Mouse (Mus musculus) limb, embryonic 13.5 days (tissue): Measurements from ENCODE around the gene Fam221b. TPM values are rescaled to one million over a fixed set of nuclear protein-coding genes. Genes with fewer than 3 reads are reported as not detected.

Experiments used
- ATAC-seq: fragments of 200-750 bp; cut with Nextera tagmentation; 2 replicates; pipeline ENCODE4 v1.8.0; 2017; ENCODE audit warnings: low read depth, moderate number of reproducible peaks, moderate TSS enrichment; ENCODE audit not compliant: low FRiP score
- H3K27ac ChIP-seq: fragments of 300-500 bp; sonication (generic); 2 replicates; pipeline ENCODE4 v1.5.1; 2015; ENCODE audit warnings: inconsistent platforms, mild to moderate bottlenecking, moderate library complexity
- H3K27me3 ChIP-seq: fragments of 300-500 bp; sonication (generic); 2 replicates; pipeline ENCODE4 v1.6.1; 2015; ENCODE audit warnings: mild to moderate bottlenecking, inconsistent platforms
- H3K36me3 ChIP-seq: fragments of 300-500 bp; sonication (generic); 2 replicates; pipeline ENCODE4 v1.6.1; 2015; ENCODE audit warnings: inconsistent platforms, mild to moderate bottlenecking, moderate library complexity
- H3K4me1 ChIP-seq: fragments of 300-500 bp; sonication (generic); 2 replicates; pipeline ENCODE4 v1.6.1; 2015; ENCODE audit warnings: inconsistent platforms
- H3K4me2 ChIP-seq: fragments of 300-500 bp; sonication (generic); replicated peaks from 2 replicates; pipeline ENCODE4 v1.6.1; 2015; ENCODE audit warnings: inconsistent platforms, mild to moderate bottlenecking, moderate library complexity
- H3K4me3 ChIP-seq: fragments of 300-500 bp; sonication (generic); 2 replicates; pipeline ENCODE4 v1.5.1; 2015; ENCODE audit warnings: moderate library complexity, mild to moderate bottlenecking, inconsistent platforms
- H3K9ac ChIP-seq: fragments of 300-500 bp; sonication (generic); 2 replicates; pipeline ENCODE4 v1.6.1; 2015; ENCODE audit warnings: mild to moderate bottlenecking, inconsistent platforms
- H3K9me3 ChIP-seq: fragments of 300-500 bp; sonication (generic); 2 replicates; pipeline ENCODE4 v1.6.1; 2016; ENCODE audit warnings: inconsistent platforms
- WGBS: fragments of 180-500 bp; shearing (Covaris S2); methylation state at CpG from one replicate; pipeline ENCODE4 v1.1.7; 2015; 5-methylcytosine and 5-hydroxymethylcytosine counted together
- polyA plus RNA-seq: library from polyadenylated mRNA; unstranded; fragments of >200 nt; fragmentation: Nextera tagmentation; extraction: Ambion mirVana; gene quantifications from 2 replicates; pipeline ENCODE4 v1.2.1, GENCODE M21; 2015

Fam221b gene
- polyA plus RNA-seq, 1 experiment from 2014 or later = 2.5 TPM

DNA sequence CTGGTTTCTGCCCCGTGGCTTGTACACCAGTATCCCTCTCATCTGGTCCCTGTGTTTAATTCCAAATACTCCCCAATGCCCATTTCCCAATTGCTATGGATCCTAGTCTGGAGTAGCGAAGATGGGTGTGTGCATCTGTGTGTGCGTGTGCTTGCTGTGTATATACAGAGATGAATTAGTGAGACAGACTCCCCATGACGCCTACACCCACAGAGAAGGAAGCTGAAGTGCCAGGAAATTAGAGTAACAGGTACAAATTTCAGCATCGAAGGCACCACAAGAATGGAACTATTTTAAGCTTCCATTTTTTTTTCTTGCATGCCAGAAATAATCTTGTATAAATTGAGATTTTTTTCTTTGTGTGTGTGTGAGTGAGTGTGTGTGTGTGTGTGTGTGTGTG, 22.1 kb upstream of the Fam221b start:
- ATAC-seq = no peak
- Histone ChIP-seq H3K36me3 (peaks cover 37% of the 10 kb centered on the region), H3K4me1 (no peaks in the 10 kb centered on the region), H3K27me3 (no peaks in the 10 kb centered on the region), H3K27ac (no peak overlapping the region), H3K4me3 (no peak overlapping the region), H3K9me3 (no peaks in the 10 kb centered on the region), H3K4me2 (no peak overlapping the region), H3K9ac (no peak overlapping the region)
- WGBS = 80% methylated on average over 5 of the region's 5 CpGs

GRCm38 (mm10) chr4:43690021-43690420, 21.1 kb upstream of the Fam221b start:
- no peak overlapping the region for H3K4me2 ChIP-seq
- H3K27ac ChIP-seq = no peak overlapping the region
- ATAC-seq = no peak
- H3K9me3 ChIP-seq = no peaks in the 10 kb centered on the region
- H3K9ac ChIP-seq = no peak overlapping the region
- peaks cover 47% of the 10 kb centered on the region for H3K36me3 ChIP-seq
- no peak overlapping the region for H3K4me3 ChIP-seq
- WGBS = 93% methylated on average over 17 of the region's 17 CpGs
- no peaks in the 10 kb centered on the region for H3K4me1 ChIP-seq
- no peaks in the 10 kb centered on the region for H3K27me3 ChIP-seq

DNA sequence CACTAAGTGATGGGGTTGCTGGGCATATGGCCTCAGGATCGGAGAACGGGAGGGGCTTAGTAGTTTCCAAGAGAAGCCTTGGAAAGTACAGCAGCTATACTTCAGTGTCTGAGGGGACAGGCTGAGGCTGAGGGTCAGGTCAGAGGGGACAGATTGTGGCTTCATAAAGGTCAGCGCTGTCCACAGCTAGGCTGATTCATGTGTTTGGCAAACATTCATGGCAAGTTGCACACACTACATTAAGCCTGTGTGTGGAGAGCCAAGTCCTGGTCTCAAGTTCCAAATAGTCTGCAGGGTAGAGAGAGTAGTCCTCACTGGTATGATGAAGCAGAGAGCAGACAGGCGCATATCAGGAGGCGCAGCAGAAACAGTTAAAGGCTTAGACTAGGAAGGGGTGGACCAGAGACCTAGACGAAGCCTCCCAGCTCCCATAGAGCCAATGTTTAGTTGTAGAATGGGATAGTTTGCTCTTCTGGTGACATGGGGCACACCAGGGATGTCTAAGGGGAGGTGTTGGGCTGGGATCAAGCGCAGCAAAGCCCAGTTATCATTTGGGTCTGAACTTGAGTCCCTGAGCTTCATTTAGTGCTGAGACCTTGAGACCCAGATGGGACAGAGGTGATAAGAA, 10.6 kb upstream of the Fam221b start:
- no peak overlapping the region for H3K9ac ChIP-seq
- no peak overlapping the region for H3K27ac ChIP-seq
- 88% methylated on average over 7 of the region's 7 CpGs for WGBS
- no peaks in the 10 kb centered on the region for H3K27me3 ChIP-seq
- no peaks in the 10 kb centered on the region for H3K9me3 ChIP-seq
- H3K4me2 ChIP-seq = no peak overlapping the region
- H3K4me1 ChIP-seq = no peaks in the 10 kb centered on the region
- no peak overlapping the region for H3K4me3 ChIP-seq
- peaks cover 72% of the 10 kb centered on the region for H3K36me3 ChIP-seq
- ATAC-seq = no peak

GRCm38 (mm10) chr4:43678541-43678940, 9.6 kb upstream of the Fam221b start:
- Histone ChIP-seq H3K9me3 (no peaks in the 10 kb centered on the region), H3K4me1 (no peaks in the 10 kb centered on the region), H3K4me3 (no peak overlapping the region), H3K27me3 (no peaks in the 10 kb centered on the region), H3K36me3 (peaks cover 80% of the 10 kb centered on the region), H3K9ac (no peak overlapping the region), H3K4me2 (no peak overlapping the region), H3K27ac (no peak overlapping the region)
- 89% methylated on average over 6 of the region's 6 CpGs for WGBS
- ATAC-seq = no peak

DNA sequence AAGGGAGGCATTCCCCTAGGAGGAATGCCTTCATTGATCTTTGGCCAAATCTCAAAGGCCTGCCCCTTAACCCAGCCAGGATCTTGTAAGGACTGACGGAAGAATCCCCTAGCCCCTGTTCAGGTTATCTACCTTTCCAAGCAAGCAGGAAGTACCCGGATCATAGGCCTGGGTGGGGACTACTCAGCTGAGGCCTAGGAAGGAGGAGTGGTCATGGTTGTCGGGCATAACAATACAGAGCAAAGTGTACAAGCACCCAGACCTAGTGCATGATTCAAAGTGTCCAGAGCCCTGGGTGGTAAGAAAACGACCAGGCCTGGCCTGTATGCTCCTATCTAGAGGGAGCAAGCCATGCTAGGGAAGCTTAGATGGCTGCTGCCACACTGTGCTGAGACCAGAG, 6.7 kb upstream of the Fam221b start:
- no peak overlapping the region for H3K9ac ChIP-seq

DNA sequence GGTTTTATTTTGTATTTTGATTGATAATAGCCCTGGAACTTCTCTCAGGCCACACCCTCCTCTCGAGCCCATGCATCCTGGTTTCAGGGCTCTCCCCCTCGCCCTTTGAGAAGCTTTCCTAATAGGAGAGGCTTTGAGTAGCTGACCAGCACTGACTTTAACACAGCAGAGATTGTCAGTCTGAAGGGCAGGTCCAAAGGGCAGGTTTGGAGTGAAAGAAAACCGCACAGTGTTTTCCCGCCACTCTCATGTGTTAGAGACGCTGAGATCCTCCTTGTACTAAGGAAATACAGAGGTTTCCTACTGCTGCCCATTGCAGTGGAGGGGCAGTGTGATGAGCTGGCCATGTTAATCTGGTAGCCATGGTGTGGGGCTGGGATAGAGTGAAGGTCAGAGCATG, 6.0 kb upstream of the Fam221b start:
- no peak overlapping the region for H3K4me3 ChIP-seq
- ATAC-seq = no peak
- H3K36me3 ChIP-seq = peaks cover 51% of the 10 kb centered on the region
- H3K27ac ChIP-seq = no peak overlapping the region
- WGBS = 79% methylated on average over 5 of the region's 5 CpGs
- H3K27me3 ChIP-seq = no peaks in the 10 kb centered on the region
- H3K9ac ChIP-seq = no peak overlapping the region
- no peak overlapping the region for H3K4me2 ChIP-seq
- no peaks in the 10 kb centered on the region for H3K9me3 ChIP-seq
- H3K4me1 ChIP-seq = peaks cover 31% of the 10 kb centered on the region

More for the DNA sequence above, 6.7 kb upstream of the Fam221b start:
- H3K27me3 ChIP-seq = no peaks in the 10 kb centered on the region
- H3K4me1 ChIP-seq = peaks cover 24% of the 10 kb centered on the region
- 72% methylated on average over 4 of the region's 4 CpGs for WGBS
- no peak overlapping the region for H3K4me2 ChIP-seq
- peaks cover 53% of the 10 kb centered on the region for H3K36me3 ChIP-seq
- no peak overlapping the region for H3K4me3 ChIP-seq
- H3K9me3 ChIP-seq = no peaks in the 10 kb centered on the region
- ATAC-seq = no peak
- H3K27ac ChIP-seq = no peak overlapping the region

DNA sequence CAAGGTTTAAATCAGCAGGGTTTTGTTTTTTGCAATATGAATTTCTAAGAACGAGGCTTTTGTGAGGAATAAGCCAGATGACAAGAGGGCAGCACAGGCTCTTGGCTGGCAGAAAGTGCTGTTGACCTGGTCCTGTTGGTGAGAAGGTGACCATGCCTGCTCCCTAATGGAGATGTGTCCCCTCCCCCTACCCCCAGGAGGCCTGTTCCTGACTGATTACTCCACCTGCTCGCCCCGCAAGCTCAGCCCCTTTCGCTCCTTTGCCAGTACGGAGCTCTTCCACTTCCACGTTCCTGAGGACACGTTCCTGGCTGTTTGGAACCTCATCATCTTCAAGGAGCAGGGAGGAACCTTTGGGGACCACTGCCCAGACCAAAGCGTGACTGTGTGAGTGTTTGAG, 4.8 kb upstream of the Fam221b start:
- H3K4me2 ChIP-seq = no peak overlapping the region
- peaks cover 48% of the 10 kb centered on the region for H3K36me3 ChIP-seq
- H3K4me1 ChIP-seq = peaks cover 37% of the 10 kb centered on the region
- no peak for ATAC-seq
- no peaks in the 10 kb centered on the region for H3K9me3 ChIP-seq
- H3K4me3 ChIP-seq = no peak overlapping the region
- no peaks in the 10 kb centered on the region for H3K27me3 ChIP-seq
- H3K9ac ChIP-seq = no peak overlapping the region
- H3K27ac ChIP-seq = peak overlapping the region; percentile 39; the same call in 1 of the 2 replicates
- WGBS = 66% methylated on average over 8 of the region's 8 CpGs

GRCm38 (mm10) chr4:43672070-43672469, 3.1 kb upstream of the Fam221b start:
- Histone ChIP-seq H3K27me3 (peaks cover 5% of the 10 kb centered on the region; the same call in 1 of the 2 replicates), H3K4me2 (no peak overlapping the region), H3K9ac (no peak overlapping the region), H3K36me3 (peaks cover 33% of the 10 kb centered on the region), H3K4me3 (no peak overlapping the region), H3K9me3 (no peaks in the 10 kb centered on the region), H3K27ac (no peak overlapping the region), H3K4me1 (peaks cover 42% of the 10 kb centered on the region)
- ATAC-seq = no peak
- WGBS = 8% methylated on average over 2 of the region's 2 CpGs

DNA sequence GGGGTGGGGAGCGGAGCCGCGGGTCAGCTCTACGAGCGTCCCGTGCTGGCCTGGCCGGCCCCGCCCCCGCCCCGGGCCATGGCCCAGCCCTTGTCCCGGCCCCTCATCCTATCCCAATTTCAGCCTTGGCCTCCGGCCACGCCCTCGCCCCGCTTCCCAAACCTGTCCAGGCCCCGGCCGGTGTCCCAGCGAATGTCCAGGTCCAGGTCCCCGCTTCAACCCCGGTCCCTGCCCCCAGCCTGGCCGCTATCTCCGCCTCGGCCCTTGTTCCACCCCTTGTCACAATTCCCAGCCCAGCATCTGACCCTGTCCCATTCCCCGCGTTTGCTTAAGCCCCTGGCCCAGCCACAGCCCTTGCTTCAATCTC, 466 bp upstream of the Fam221b start:
- H3K27ac ChIP-seq = peak overlapping the region; percentile 52; the same call in 1 of the 2 replicates
- WGBS = under 1% methylated on average over 18 of the region's 25 CpGs
- peak overlapping the region; percentile 89 for H3K4me2 ChIP-seq
- H3K9me3 ChIP-seq = no peaks in the 10 kb centered on the region
- H3K4me3 ChIP-seq = peak overlapping the region; percentile 66
- peaks cover 32% of the 10 kb centered on the region for H3K27me3 ChIP-seq
- peaks cover 9% of the 10 kb centered on the region for H3K36me3 ChIP-seq
- H3K4me1 ChIP-seq = peaks cover 42% of the 10 kb centered on the region
- peak overlapping the region; percentile 83 for H3K9ac ChIP-seq
- peak; percentile 89 for ATAC-seq

DNA sequence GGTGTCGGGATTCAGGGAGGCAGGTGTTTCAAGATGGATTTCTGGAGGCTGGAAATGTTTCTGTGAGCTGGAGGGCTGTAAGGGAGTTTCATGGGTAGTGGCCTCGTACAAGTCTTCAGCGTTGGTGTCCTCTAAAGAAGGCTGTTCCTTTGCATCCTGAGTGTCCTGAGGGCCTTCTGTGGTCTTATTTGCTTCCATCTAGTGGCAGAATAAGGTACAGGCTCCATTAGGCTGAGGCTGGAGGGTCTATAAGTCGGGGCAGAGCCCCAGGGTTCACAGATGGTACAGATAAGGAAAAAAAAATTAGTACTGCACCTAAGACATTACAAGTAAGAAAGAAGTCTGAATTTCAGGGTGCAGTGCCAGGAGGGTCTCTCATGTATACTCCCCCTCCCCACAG, 2.5 kb downstream of the Fam221b start:
- no peaks in the 10 kb centered on the region for H3K36me3 ChIP-seq
- no peak for ATAC-seq
- H3K27me3 ChIP-seq = peaks cover 57% of the 10 kb centered on the region
- no peaks in the 10 kb centered on the region for H3K9me3 ChIP-seq
- no peak overlapping the region for H3K9ac ChIP-seq
- H3K27ac ChIP-seq = no peak overlapping the region
- H3K4me1 ChIP-seq = peaks cover 26% of the 10 kb centered on the region
- H3K4me2 ChIP-seq = no peak overlapping the region
- no peak overlapping the region for H3K4me3 ChIP-seq
- WGBS = 19% methylated on average over 4 of the region's 4 CpGs

DNA sequence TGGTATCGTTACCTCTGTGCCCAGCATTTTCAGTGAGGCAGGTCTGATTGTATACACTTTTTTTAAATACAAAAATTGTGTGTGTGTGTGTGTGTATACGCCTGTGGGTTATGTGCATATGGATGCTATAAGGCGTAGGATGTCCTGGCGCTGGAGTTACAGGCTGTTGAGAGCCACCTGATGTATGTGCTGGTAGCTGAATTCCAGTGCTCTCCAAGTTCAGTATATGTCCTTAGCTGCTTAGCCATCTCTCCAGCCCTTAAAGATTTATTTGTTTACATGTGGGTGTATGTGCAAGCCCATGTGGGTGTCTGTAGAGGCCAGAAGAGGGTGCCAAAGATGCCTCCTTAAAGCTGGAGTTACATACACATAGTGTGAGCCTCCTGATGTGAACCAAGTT, 11.8 kb downstream of the Fam221b start:
- H3K4me1 ChIP-seq = peaks cover 10% of the 10 kb centered on the region
- 0 out of 2 replicates have a peak, but pooled peaks cover 5% of the 10 kb centered on the region for H3K36me3 ChIP-seq
- H3K27me3 ChIP-seq = peaks cover 24% of the 10 kb centered on the region
- H3K9ac ChIP-seq = no peak overlapping the region
- peak overlapping the region; percentile 82 for H3K4me3 ChIP-seq
- no peak for ATAC-seq
- H3K4me2 ChIP-seq = peak overlapping the region; percentile 77
- no peaks in the 10 kb centered on the region for H3K9me3 ChIP-seq
- no peak overlapping the region for H3K27ac ChIP-seq
- 53% methylated on average over 4 of the region's 4 CpGs for WGBS

- Histone ChIP-seq H3K27ac (peak within 1 kb of the TSS; percentile 85), H3K9me3 (no peaks in the 10 kb centered on the region), H3K27me3 (peaks cover 17% of the 10 kb centered on the region), H3K4me2 (peak within 1 kb of the TSS; percentile 77), H3K36me3 (peaks cover 10% of the 10 kb centered on the region), H3K4me1 (peaks cover 10% of the 10 kb centered on the region), H3K9ac (peak within 1 kb of the TSS; percentile 91), H3K4me3 (peak within 1 kb of the TSS; percentile 82)
- peak; percentile 98 for ATAC-seq
- under 1% methylated on average over 33 of the region's 34 CpGs for WGBS
Measured at GRCm38 (mm10) chr4:43656339-43657109, 12.4 kb downstream of the Fam221b start, which contains the start of gene Hint2. Gene Hint2, minus strand, starts transcription at chr4:43656466.
